Mouse (Mus musculus): Measurements from ENCODE around the gene Lexm. TPM values are rescaled to one million over a fixed set of nuclear protein-coding genes. Genes with fewer than 3 reads are reported as not detected.

Lexm gene
- polyA plus RNA-seq, 1 experiment from 2014 or later: not detected

GRCm38 (mm10) chr4:106562837-106563790 is 53.9 kb downstream of the Lexm start:
- no peak for DNase-seq (ENCODE audit: low spot score)
- peak overlapping the region; percentile 84 for H3K9ac ChIP-seq (ENCODE audit: low read length)
- H3K36me3 ChIP-seq (ENCODE audit: control insufficient read depth, insufficient read depth, low read length): peaks cover 41% of the 10 kb centered on the region
- H3K4me3 ChIP-seq (ENCODE audit: low read depth, low read length): peak overlapping the region; percentile 91
- no peaks in the 10 kb centered on the region for H3K27me3 ChIP-seq (replicated peaks; ENCODE audit: control insufficient read depth, insufficient read depth, low read length)
- 52% methylated on average over 9 of the region's 9 CpGs for WGBS
- peaks cover 24% of the 10 kb centered on the region for H3K4me1 ChIP-seq (ENCODE audit: control insufficient read depth, insufficient read depth, low read length)
- H3K9me3 ChIP-seq (replicated peaks; ENCODE audit: control insufficient read depth, low read length): no peaks in the 10 kb centered on the region
- H3K4me2 ChIP-seq (ENCODE audit: low read length): peak overlapping the region; percentile 73
- no peak overlapping the region for H3K27ac ChIP-seq (ENCODE audit: low read depth, low read length)
- no peak for ATAC-seq

GRCm38 (mm10) chr4:106562006-106562405 is 55.0 kb downstream of the Lexm start:
- DNase-seq (ENCODE audit: low spot score): no peak
- H3K4me2 ChIP-seq (ENCODE audit: low read length): peak overlapping the region; percentile 73
- H3K9me3 ChIP-seq (replicated peaks; ENCODE audit: control insufficient read depth, low read length): no peaks in the 10 kb centered on the region
- H3K27me3 ChIP-seq (replicated peaks; ENCODE audit: control insufficient read depth, insufficient read depth, low read length): no peaks in the 10 kb centered on the region
- peaks cover 30% of the 10 kb centered on the region for H3K36me3 ChIP-seq (ENCODE audit: control insufficient read depth, insufficient read depth, low read length)
- 12% methylated on average over 6 of the region's 6 CpGs for WGBS
- peak overlapping the region; percentile 91 for H3K4me3 ChIP-seq (ENCODE audit: low read depth, low read length)
- ATAC-seq: no peak
- H3K4me1 ChIP-seq (ENCODE audit: control insufficient read depth, insufficient read depth, low read length): peaks cover 24% of the 10 kb centered on the region
- peak overlapping the region; percentile 84 for H3K9ac ChIP-seq (ENCODE audit: low read length)
- H3K27ac ChIP-seq (ENCODE audit: low read depth, low read length): no peak overlapping the region

- H3K9ac ChIP-seq (ENCODE audit: low read length): peak within 1 kb of the TSS; percentile 84
- no peaks in the 10 kb centered on the region for H3K27me3 ChIP-seq (replicated peaks; ENCODE audit: control insufficient read depth, insufficient read depth, low read length)
- peak; percentile 98 for ATAC-seq
- H3K4me3 ChIP-seq (ENCODE audit: low read depth, low read length): peak within 1 kb of the TSS; percentile 91
- WGBS: under 1% methylated on average over 82 of the region's 89 CpGs
- peaks cover 24% of the 10 kb centered on the region for H3K4me1 ChIP-seq (ENCODE audit: control insufficient read depth, insufficient read depth, low read length)
- H3K36me3 ChIP-seq (ENCODE audit: control insufficient read depth, insufficient read depth, low read length): peaks cover 21% of the 10 kb centered on the region
- H3K4me2 ChIP-seq (ENCODE audit: low read length): peak within 1 kb of the TSS; percentile 73
- peak; percentile 97 for DNase-seq (ENCODE audit: low spot score)
- no peaks in the 10 kb centered on the region for H3K9me3 ChIP-seq (replicated peaks; ENCODE audit: control insufficient read depth, low read length)
- H3K27ac ChIP-seq (ENCODE audit: low read depth, low read length): peak within 1 kb of the TSS; percentile 87
Measured at GRCm38 (mm10) chr4:106560846-106561781, 55.9 kb downstream of the Lexm start, which contains the start of gene Dhcr24. Gene Dhcr24 (plus strand): TSS chr4:106561038.

- no peaks in the 10 kb centered on the region for H3K27me3 ChIP-seq (replicated peaks; ENCODE audit: control insufficient read depth, insufficient read depth, low read length)
- peak overlapping the region; percentile 70 for H3K27ac ChIP-seq (ENCODE audit: low read depth, low read length)
- DNase-seq (ENCODE audit: low spot score): no peak
- peak overlapping the region; percentile 91 for H3K4me3 ChIP-seq (ENCODE audit: low read depth, low read length)
- peaks cover 24% of the 10 kb centered on the region for H3K4me1 ChIP-seq (ENCODE audit: control insufficient read depth, insufficient read depth, low read length)
- WGBS: 2% methylated on average over 19 of the region's 20 CpGs
- ATAC-seq: no peak
- no peaks in the 10 kb centered on the region for H3K9me3 ChIP-seq (replicated peaks; ENCODE audit: control insufficient read depth, low read length)
- H3K4me2 ChIP-seq (ENCODE audit: low read length): peak overlapping the region; percentile 73
- peak overlapping the region; percentile 84 for H3K9ac ChIP-seq (ENCODE audit: low read length)
- H3K36me3 ChIP-seq (ENCODE audit: control insufficient read depth, insufficient read depth, low read length): peaks cover 13% of the 10 kb centered on the region
Measured at GRCm38 (mm10) chr4:106560213-106560845, 56.7 kb downstream of the Lexm start.

- ATAC-seq (no peak), DNase-seq (ENCODE audit: low spot score) (peak; percentile 9)
- peaks cover 5% of the 10 kb centered on the region for H3K36me3 ChIP-seq (ENCODE audit: control insufficient read depth, insufficient read depth, low read length)
- 40% methylated on average over 10 of the region's 13 CpGs for WGBS
- H3K9ac ChIP-seq (ENCODE audit: low read length): peak overlapping the region; percentile 84
- peaks cover 24% of the 10 kb centered on the region for H3K4me1 ChIP-seq (ENCODE audit: control insufficient read depth, insufficient read depth, low read length)
- no peaks in the 10 kb centered on the region for H3K27me3 ChIP-seq (replicated peaks; ENCODE audit: control insufficient read depth, insufficient read depth, low read length)
- H3K27ac ChIP-seq (ENCODE audit: low read depth, low read length): 0 out of 2 replicates have a peak overlapping the region, but pooled peaks have one; percentile 70
- H3K9me3 ChIP-seq (replicated peaks; ENCODE audit: control insufficient read depth, low read length): no peaks in the 10 kb centered on the region
- H3K4me2 ChIP-seq (ENCODE audit: low read length): peak overlapping the region; percentile 73
- H3K4me3 ChIP-seq (ENCODE audit: low read depth, low read length): peak overlapping the region; percentile 91; the same call in 1 of the 2 replicates
Measured at GRCm38 (mm10) chr4:106559343-106560212, 57.5 kb downstream of the Lexm start.

GRCm38 (mm10) chr4:106557978-106558377 is 59.1 kb downstream of the Lexm start:
- H3K27ac ChIP-seq (ENCODE audit: low read depth, low read length): no peak overlapping the region
- no peak overlapping the region for H3K4me3 ChIP-seq (ENCODE audit: low read depth, low read length)
- no CpG with 5 or more reads among the region's 1 CpGs for WGBS
- H3K4me2 ChIP-seq (ENCODE audit: low read length): no peak overlapping the region
- no peak overlapping the region for H3K9ac ChIP-seq (ENCODE audit: low read length)
- H3K36me3 ChIP-seq (ENCODE audit: control insufficient read depth, insufficient read depth, low read length): no peaks in the 10 kb centered on the region
- no peaks in the 10 kb centered on the region for H3K9me3 ChIP-seq (replicated peaks; ENCODE audit: control insufficient read depth, low read length)
- no peaks in the 10 kb centered on the region for H3K27me3 ChIP-seq (replicated peaks; ENCODE audit: control insufficient read depth, insufficient read depth, low read length)
- peaks cover 16% of the 10 kb centered on the region for H3K4me1 ChIP-seq (ENCODE audit: control insufficient read depth, insufficient read depth, low read length)
- no peak for DNase-seq (ENCODE audit: low spot score)
- ATAC-seq: no peak

- Histone ChIP-seq H3K36me3 (ENCODE audit: control insufficient read depth, insufficient read depth, low read length) (no peaks in the 10 kb centered on the region), H3K9ac (ENCODE audit: low read length) (no peak overlapping the region), H3K27ac (ENCODE audit: low read depth, low read length) (no peak overlapping the region), H3K4me3 (ENCODE audit: low read depth, low read length) (no peak overlapping the region), H3K27me3 (replicated peaks; ENCODE audit: control insufficient read depth, insufficient read depth, low read length) (no peaks in the 10 kb centered on the region), H3K4me1 (ENCODE audit: control insufficient read depth, insufficient read depth, low read length) (peaks cover 9% of the 10 kb centered on the region), H3K9me3 (replicated peaks; ENCODE audit: control insufficient read depth, low read length) (no peaks in the 10 kb centered on the region), H3K4me2 (ENCODE audit: low read length) (no peak overlapping the region)
- DNase-seq (ENCODE audit: low spot score): no peak
- 83% methylated on average over 5 of the region's 5 CpGs for WGBS
- ATAC-seq: no peak
Measured at GRCm38 (mm10) chr4:106557262-106557661, 59.8 kb downstream of the Lexm start.
